Mouse (Mus musculus) thymus, postnatal 10 days (tissue): ENCODE data around the gene AC134908.4.

Experiments used
- DNase-seq, 2 experiments: peaks; one replicate each; pipeline ENCODE4 v3.0.0; 2021; ENCODE audit warnings: low spot score in 2 of 2

Gene AC134908.4

DNA sequence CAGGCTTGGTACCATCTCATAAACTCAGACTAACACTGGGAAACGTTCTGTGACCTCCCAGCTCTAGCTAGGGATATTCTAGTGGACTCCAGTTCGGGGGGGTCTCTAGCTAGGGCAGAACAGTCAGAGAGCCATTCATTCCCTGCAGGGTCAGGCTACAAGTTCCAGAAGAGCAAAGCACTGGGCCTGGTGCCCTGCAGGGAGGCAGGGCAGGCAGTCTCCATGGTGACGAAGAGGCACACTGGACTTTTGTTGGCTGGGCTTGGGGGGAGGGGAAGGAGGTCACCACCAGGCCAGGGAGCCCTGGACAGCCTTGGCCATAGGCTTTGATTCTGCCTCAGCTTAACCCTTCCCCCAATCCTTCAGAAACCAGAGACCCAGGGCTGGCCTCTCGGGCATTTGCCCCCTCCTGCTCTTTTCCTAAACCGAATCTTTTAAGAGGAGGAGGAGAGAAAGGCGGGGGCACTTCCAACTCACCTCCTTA is at the start of gene AC134908.4:
Gene AC134908.4, minus strand, starts transcription at position 51 of the 484 bp plus-strand sequence.
- DNase-seq = no peak

DNA sequence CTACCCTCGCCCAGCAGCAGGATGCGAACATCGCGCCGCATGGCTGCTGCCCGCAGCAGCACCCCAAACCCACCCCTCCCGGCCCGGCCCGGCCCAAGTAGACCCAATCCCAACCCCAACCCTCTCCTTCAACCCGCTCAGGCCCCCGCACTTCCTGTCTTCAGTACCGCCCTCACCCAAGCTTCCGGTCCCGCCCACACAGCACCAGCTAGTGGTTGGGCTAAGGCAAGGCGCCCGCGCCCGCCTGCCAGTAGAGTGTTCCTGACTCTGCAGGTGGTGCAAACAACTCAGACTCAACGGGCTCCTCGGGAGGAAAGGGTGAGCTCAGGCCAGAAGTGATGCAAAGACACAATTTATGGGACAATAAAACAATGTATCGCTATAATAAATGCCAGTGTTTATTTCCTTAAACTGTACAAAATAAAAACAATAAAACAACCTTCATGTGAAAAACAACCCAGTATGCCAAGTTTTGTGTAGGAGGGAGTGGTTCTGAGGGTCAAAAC is 49.0 kb upstream of the AC134908.4 start, which contains the start of gene Rhot2:
Gene Rhot2, minus strand, starts transcription at position 456 of the 506 bp plus-strand sequence.
- peak; percentile 96 for DNase-seq

DNA sequence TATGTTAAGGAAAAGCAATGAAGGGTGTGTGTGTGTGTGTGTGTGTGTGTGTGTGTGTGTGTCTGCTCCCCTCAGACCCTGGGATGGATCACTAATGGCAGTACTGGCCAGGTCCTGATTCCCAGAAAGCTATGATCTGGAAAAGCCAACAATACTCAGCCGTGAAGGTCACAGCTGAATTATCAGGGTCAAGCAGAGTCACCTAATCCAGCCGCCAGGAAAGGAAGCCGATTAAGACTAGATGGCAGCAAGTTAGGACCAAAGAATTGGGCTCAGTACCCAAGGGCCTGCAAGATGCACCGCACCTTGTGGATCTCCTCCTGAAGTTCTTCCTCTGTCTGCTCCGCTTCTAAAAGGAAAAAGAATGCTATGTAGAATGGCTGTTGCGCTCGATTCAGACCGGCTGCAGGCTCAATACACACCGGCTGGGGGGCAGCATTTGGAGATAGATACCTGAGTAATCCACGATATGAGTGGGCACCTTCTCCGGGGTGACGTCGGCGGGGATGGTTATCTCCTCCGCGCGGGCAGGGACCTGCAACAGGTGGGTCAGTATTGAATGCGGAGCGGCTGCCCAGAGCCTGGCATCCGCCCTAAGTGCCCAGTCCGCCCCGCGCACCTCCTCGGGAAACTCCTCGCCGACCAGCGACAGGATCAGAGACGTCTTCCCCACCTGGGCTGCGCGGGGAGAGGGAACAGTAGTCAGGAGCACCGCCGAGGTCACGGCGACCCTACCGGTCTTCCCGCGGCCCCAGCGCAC is 48.4 kb upstream of the AC134908.4 start:
- no peak for DNase-seq

DNA sequence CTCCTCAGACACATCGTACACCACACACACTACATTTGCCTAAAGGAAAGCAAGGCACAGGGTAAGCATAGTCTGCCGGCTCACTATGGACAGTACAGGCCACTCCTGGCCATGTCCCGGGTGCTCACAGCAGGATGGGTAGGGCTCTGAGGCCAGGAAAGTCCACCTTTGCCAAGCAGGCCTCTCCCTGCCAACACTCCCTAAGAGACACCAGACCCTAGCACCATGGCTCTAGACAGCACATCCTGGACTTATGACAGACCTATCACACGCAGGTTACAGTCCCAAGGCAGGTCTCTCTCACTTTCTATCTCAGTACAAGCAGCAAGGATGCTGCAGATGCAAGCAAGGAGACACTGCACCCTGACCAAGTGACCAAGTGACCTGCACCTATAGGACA is 47.7 kb upstream of the AC134908.4 start:
- DNase-seq = no peak

DNA sequence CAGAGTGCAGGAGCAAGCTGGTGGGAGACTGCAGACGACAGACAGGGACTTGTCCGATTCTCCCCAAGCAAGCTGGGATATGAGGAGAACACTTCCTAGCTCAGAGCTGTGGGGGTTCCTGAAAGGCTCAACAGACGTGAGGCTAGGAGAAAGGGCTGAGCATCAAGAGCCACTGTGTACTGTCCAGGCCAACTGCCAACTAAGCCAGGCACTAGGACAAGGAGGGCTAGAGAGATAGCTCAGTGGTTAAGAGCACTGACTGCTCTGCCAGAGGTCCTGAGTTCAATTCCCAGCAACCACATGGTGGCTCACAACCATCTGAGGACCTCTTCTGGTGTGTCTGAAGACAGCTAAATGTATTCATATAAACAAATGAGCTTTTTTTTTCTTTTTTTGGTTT is 47.0 kb upstream of the AC134908.4 start:
- DNase-seq = no peak

DNA sequence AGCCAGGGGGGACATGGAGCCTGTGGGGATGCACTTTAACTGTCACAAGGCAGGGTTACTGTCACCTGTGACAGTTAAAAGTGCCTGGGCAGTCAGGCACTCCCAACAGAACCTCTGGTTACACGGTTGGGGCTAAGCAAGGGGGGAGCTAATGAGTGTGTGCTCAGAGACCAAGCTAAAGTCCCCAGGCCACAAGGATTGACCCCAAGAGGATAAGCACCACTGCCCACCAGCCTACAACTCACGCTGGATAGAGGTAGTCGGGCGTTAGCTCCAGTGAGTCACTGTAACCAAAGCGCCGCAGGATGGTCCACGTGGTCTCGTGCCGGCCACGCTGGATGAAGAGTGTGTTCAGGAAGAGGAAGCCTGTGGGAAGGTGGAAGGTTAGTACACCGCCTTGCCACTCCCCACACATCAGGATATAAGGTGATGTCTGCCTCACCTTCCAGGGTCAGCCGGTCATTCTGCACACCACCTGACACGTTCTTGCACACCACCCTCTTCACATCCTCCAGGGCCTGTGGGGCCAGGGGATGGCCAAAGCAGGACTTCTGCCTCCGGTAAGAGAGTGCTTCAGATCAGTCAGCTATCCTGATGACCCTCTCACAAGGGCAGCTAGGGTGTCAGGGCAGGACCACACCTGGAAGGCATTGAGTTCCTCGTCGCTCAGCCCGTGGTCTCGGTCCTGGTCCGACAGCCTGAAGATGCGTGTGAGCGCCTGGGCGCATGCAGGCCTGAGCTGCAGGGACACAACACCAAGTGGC is 45.8 kb upstream of the AC134908.4 start, which contains the start of gene Gm20683:
Gene Gm20683, minus strand, starts transcription at position 647 of the 764 bp plus-strand sequence.
- no peak for DNase-seq

DNA sequence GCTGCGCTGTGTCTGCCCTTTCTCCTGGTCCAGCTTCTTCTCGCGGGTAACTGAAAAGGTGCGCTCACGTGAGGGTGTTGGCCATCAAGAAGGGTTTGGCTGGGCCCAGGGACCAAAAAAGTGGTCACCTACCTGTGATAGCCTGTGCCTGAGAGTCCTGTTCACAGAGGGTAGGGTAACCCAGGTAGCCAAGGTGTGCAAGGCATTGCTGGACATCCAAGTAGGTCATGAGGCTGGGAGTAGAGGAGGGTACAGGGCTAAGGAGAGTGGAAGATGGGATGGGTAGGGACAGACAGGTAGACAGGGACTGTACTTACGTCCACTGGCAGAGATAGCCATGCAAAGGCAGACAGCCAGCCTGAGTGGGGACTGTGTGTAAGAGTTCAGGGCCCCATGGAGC is 45.1 kb upstream of the AC134908.4 start:
- DNase-seq = no peak

DNA sequence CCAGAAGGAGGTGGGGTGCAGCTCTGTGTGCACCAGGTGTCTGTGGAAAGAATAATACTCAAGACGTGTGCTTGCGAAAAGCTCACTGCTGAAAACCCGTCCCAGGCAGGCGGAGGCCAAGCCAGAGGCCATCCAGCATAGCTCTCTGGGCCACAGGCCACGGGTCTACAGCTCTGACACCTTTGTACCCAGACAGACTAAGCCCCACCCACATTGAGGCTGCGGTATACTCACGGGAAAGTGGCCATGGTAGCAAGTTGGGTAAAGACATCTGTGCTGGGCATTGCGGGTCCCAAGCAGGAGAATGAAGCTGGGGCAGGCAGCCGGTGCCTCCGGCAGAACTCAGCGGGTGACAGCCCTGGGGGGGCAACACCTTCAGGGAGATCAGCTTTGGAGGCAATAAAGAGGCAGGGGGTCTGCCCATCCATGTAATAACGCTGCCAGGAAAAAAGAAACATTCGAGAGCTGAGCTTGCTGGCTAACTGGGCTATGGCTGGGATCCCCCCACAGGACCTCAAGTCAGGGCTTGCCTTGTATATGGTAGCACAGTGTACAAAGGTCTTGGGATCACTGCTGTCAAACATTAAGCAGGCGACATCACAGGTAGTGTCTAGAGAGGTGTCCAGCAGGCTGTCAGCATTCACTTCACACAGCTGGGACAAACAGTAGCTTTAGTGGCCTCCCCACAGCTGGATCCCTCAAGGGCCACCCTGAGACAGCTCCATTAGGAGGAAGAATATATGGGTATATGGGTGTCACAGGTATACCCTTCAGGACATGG is 44.2 kb upstream of the AC134908.4 start:
- no peak for DNase-seq

DNA sequence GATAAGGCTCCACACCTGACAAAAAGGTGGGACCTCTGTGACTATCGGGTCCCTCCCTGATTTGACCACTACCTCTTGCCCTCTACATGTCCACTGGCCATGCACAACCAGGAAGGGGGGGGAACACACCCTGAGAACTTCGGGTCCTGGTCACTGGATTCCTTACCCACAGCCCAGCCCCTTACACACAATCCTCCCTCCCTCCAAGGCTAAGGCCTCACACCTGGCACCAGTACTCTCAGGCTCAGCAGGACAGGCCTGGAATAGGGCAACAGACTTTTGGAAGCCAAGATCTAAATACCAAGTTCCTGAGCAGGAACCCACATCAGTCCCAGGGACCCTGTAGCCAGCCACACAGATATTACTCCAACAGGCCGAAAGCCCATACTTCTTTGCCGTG is 43.4 kb upstream of the AC134908.4 start:
- DNase-seq = no peak

DNA sequence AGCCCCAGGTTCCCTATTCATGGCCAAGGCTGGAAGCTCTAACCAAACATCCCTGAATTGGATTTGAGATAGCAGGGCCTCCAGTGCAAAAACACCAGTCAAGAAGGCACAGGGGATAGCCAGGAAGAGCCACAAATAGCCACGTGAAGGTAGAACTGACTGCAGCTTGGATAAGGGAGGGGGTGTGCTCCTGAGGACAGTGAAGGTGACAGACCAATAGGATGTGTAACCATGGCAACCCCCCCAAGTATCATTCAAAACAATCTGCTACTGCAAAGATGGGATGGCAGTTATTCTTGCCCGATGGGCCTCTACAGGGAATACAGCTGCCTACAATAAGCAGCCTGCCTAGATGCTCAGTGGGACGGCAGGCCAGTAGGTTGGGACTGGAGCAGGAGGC is 42.1 kb upstream of the AC134908.4 start:
- DNase-seq = no peak

DNA sequence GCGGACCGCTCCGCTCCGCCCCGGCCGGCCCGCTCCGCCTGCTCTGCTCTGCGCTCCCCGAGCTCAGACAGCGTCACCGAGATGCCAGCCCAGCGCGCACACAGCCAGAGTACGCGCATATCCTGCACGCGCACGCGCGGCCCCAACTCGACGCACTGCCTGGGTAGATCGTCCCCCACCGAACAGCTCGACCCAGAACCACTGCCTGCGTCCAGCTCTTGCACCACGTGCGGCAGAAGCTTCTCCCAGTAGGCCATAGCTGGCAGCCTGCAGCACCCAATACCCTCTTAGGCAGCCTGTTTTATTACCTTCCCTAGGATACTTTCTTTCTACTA is 41.6 kb upstream of the AC134908.4 start, which contains the start of gene Rhbdl1:
Gene Rhbdl1, minus strand, starts transcription at position 220 of the 335 bp plus-strand sequence.
- DNase-seq = peak in 1 of 2 experiments; percentile 51

DNA sequence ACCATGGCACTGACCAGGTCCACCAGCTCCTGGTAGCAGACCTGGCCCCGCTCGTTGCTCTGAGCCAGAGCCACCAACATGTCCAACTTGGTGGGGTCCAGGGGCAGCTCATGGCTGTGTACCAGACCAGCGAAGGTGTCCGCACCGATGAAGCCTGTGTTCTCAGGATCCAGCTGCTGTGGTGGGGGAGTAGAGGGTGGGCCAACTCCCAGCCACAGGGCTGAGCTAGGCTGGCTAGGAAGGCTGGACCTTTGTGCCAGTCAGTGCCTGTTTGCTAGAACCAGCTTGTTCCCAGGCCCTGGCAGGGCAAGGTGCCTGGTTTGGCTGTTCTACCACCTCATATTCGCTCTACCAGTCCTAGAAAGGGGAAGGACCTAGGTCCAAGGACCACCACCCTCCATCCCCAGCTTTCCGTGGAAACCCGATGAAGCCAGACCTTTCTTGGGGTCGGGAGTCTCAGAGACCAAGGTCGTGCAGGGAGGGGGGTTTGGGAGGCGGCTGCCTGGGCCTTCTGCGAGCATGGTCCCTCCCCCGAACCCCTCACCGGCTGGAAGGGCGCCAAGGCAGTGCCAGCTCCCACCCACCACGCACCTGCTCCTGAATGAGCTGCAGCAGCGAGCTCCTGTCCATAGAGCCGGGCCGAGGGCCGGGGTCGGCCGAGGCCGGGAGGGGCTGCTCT is 41.1 kb upstream of the AC134908.4 start:
- DNase-seq = no peak

DNA sequence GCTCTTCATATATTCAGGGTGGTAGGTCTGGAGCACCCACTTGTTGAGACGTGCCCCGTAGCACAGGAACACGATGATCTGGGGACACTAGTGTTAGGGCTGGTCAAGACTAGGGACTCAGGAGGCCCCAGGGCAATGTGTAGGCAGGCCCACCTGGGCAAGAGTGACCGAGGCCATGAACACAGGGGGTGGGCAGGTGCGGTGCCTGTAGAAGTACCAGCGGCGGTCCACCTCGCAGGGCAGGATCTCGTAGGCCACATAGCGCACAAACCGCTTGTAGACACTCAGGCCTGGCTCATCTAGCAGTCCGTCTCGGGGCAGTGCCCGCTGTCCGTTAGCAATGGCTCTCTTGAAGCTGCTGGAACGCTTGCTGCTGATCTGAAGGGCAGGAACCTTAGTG is 40.4 kb upstream of the AC134908.4 start:
- no peak for DNase-seq

DNA sequence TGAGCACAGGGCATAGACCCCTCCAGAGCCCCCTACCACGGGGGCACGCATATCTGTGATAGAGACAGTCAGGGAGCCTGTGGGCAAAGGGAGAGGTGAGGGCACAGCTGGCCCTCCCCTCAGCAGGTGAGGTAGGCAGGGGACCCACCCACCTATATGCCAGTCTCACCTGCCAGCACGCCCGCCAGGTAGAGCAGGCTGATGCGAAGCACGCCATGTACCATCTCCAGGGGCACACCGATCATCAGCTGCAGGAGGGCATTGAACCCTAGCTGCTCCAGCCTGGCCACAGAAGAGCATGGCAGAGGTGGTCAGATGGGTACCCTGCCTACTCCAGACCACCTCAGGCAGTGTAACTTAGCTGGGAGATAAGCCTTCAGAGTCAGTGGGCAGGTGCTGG is 39.8 kb upstream of the AC134908.4 start:
- DNase-seq = no peak

DNA sequence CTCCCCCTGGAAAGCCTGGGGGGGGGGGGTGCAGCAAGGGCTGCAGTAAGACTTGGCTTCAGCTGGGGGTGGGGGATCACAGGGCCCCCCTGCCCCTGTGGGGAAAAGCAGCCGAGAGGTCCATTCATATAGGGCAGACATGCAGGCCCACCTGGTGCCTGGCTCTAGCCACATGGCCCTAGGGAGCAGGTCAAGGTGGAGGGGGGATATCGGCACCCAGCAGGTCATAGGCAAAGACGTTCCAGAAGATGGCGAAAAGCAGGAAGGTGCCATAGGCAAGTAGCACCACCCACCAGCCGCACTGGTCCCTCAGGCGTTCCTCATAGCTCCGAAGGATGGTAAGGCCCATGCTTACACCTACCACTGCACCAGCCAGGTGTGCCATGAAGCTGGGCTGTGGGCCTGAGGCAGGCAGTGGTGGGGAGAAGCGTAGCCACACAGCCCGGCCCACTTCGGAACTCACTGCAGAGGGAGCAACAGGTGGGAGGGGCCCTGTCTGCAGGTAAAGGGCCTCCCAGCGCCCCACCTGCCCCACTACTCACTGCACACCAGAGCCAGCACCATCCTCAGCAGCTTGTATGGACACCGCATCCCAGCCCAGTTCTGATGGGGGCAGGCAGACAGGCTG is 39.2 kb upstream of the AC134908.4 start:
- no peak for DNase-seq

DNA sequence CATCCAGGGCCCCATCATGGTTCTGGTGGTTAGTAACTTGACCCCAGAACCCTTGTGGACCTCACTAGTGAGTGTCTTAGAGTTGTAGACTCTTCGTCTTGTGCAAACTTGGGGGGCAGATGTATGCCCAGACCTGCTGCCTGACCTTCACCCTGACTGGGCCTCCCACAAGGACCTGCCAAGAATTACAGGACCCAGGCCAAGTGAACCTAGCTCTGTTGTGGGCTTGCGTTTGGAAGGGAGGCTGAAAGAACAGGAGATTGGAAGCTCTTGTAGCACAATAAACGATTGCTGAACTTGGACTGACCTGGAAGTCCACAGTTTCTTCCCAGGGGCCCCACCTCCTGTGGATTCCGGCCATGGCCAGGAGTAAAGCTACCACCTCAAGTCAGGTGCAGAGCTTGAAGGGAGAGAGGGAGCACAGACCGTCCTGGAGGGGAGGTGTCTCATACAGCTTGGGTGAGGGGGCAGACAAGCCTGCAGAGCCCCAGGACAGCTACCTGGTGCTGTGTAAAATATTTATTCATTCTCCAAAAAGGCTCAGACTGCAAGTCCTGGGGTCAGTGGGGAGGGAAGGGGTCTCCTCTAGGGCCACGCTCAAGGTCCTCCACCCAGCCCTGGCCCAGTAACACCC is 38.6 kb upstream of the AC134908.4 start:
- DNase-seq = no peak

DNA sequence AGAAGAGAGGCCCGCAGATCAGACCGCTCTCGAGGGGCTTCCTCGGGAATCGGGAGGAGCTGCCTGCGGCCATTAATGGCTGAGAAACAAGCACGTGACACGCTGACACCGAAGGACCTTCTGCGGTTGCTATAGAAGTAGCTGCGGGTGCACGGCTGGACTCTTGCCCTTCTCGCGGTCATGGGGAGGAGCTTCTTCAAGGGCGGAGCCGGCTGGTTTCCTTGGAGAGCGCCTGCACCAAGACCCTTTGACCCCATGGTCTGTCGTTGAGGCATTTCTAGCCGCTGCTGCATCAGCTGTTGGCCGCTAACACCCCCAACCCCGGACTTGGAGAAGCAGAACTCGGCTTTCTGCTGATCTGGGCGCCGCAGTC is 37.8 kb upstream of the AC134908.4 start, which contains the start of gene Stub1:
Gene Stub1, minus strand, starts transcription at position 114 of the 373 bp plus-strand sequence.
- peak in 1 of 2 experiments; percentile 44 for DNase-seq

DNA sequence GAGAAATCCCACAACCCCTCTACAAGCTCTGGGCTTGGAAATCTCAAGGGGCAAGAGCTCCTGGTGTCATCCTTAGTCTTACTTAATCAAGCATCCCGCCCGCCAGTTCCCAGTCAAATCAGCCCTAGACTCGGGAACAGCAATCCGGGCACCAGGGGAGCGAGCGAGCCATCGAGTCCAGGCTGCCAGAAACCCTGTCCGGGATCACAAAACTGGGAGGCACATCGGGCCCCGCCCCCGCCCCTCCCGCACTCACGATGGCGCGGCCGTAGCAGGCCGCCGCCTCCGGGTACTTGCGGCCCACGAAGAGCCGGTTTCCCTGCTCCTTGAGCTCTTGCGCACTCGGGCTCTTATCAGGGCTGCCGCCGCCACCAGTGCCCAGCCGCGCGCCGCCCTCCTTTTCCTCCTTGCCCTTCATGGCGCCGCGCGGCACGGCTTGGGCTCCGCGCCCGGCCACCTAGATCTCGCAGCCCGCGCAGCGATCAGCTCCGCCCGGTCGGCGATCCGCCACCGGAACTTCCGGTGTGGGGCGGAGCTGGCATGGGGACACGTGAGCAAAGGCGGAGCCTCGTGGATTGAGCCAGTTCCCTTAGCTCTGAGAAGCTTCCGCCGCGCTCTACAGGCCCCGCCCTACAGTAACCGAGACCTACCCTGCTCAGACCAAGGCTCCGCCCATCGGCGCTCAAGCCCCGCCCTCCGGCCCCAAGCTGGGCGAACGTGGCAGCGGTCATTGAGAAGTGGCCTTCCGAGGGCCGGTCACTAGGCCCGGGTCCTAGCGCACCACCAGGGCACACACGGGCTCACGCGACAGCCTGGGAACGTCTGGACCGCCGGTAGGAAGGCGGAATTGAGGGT is 37.2 kb upstream of the AC134908.4 start:
- DNase-seq = peak; percentile 94 to 97
